Mouse (Mus musculus) spleen, postnatal 14 days (tissue): ENCODE measurements around the gene Hpca.

ENCODE experiments used
- DNase-seq, 2 experiments: peaks; one replicate each; pipeline ENCODE4 v3.0.0; 2021 to 2022; ENCODE audit warnings: low spot score in 2 of 2

The Hpca gene

GRCm38 (mm10) chr4:129121569-129122086 lies at the start of gene Hpca:
TSS of gene Hpca (minus strand) at chr4:129122036.
- DNase-seq: no peak

GRCm38 (mm10) chr4:129161581-129162255 lies 39.9 kb upstream of the Hpca start:
- no peak for DNase-seq

GRCm38 (mm10) chr4:129161076-129161475 lies 39.2 kb upstream of the Hpca start:
- DNase-seq: no peak

- DNase-seq: no peak
Measured at GRCm38 (mm10) chr4:129158549-129158948, 36.7 kb upstream of the Hpca start.

- no peak for DNase-seq
Measured at GRCm38 (mm10) chr4:129157541-129157940, 35.7 kb upstream of the Hpca start.

- DNase-seq: no peak
Measured at GRCm38 (mm10) chr4:129151276-129151811, 29.5 kb upstream of the Hpca start.

- no peak for DNase-seq
Measured at GRCm38 (mm10) chr4:129149321-129149720, 27.5 kb upstream of the Hpca start.

GRCm38 (mm10) chr4:129147552-129148103 lies 25.8 kb upstream of the Hpca start:
- no peak for DNase-seq

GRCm38 (mm10) chr4:129146392-129146791 lies 24.6 kb upstream of the Hpca start:
- DNase-seq: no peak

GRCm38 (mm10) chr4:129145943-129146342 lies 24.1 kb upstream of the Hpca start:
- DNase-seq: no peak

GRCm38 (mm10) chr4:129145411-129145810 lies 23.6 kb upstream of the Hpca start:
- no peak for DNase-seq

GRCm38 (mm10) chr4:129144401-129145367 lies 22.8 kb upstream of the Hpca start:
- no peak for DNase-seq

- no peak for DNase-seq
Measured at GRCm38 (mm10) chr4:129143509-129143908, 21.7 kb upstream of the Hpca start.

GRCm38 (mm10) chr4:129142439-129143045 lies 20.7 kb upstream of the Hpca start:
- no peak for DNase-seq

- no peak for DNase-seq
Measured at GRCm38 (mm10) chr4:129141560-129142438, 20.0 kb upstream of the Hpca start.

- DNase-seq: no peak
Measured at GRCm38 (mm10) chr4:129140808-129141207, 19.0 kb upstream of the Hpca start.

- no peak for DNase-seq
Measured at GRCm38 (mm10) chr4:129139642-129140041, 17.8 kb upstream of the Hpca start.

GRCm38 (mm10) chr4:129137392-129138321 lies 15.8 kb upstream of the Hpca start:
- no peak for DNase-seq

GRCm38 (mm10) chr4:129136579-129137391 lies 14.9 kb upstream of the Hpca start, which contains the start of gene Fndc5:
TSS of gene Fndc5 (plus strand) at chr4:129136999.
- no peak for DNase-seq
